Mouse (Mus musculus): ENCODE results near the gene Sept8.

DNA sequence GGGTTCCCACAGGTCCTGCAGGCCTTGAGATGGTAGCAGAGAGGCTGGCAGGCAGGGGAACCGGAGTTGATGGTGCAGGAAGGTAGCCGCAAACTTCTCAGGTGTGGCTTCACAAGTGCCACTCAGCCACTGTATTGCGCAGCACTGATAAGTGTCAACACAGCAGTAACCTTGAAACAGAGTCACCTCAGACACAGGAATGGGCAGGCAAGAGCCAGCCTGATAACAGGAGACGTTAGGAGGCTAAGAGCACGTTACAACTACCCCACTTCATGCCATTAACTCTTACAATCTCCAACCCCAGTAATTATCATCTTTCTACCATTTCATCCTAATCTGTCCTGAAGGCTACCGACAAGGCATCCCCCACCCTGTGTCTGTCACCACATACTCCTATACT is 28.5 kb downstream of the Sept8 start:
- TF ChIP-seq ZC3H11A (IDR thresholded peaks at IDR 0.05; ENCODE audit: borderline replicate concordance, low read depth, low read length) (no peak), CHD2 (IDR thresholded peaks at IDR 0.05; ENCODE audit: low read depth, low read length) (no peak)
